Mouse (Mus musculus) CH12.LX (cell line): Measurements from ENCODE around the gene Nfia. TPM values are rescaled to one million over a fixed set of nuclear protein-coding genes. Genes with fewer than 3 reads are reported as not detected.

Experiments used
- DNase-seq: peaks from one replicate; pipeline ENCODE4 v3.0.0-alpha.2; 2013; ENCODE audit errors: extremely low read depth
- H3K27ac ChIP-seq: 2 replicates; pipeline ENCODE4 v1.5.1; 2012; ENCODE audit warnings: low read depth, mild to moderate bottlenecking, control low read depth, moderate library complexity; ENCODE audit not compliant: insufficient read depth
- H3K27me3 ChIP-seq: replicated peaks from 2 replicates; pipeline ENCODE3; 2012; ENCODE audit warnings: inconsistent platforms
- H3K36me3 ChIP-seq, 2 experiments: replicated peaks in 1 of 2; 2 replicates each; pipeline versions ENCODE3 to v1.6.1; 2012; ENCODE audit warnings: inconsistent platforms in 1 of 2, low read length in 1 of 2, mild to moderate bottlenecking in 1 of 2, mixed read lengths in 1 of 2, moderate library complexity in 1 of 2; ENCODE audit not compliant: control insufficient read depth in 1 of 2, insufficient read depth in 1 of 2
- H3K4me1 ChIP-seq, 2 experiments: 2 replicates each; pipeline ENCODE4 v1.6.1; 2012; ENCODE audit warnings: inconsistent platforms in 1 of 2, moderate library complexity in 1 of 2; ENCODE audit not compliant: insufficient read depth in 2 of 2, control insufficient read depth in 1 of 2
- H3K4me2 ChIP-seq: 2 replicates; pipeline ENCODE4 v1.6.1; 2012; ENCODE audit warnings: low read depth, mild to moderate bottlenecking, control low read depth; ENCODE audit not compliant: poor library complexity, insufficient read depth, severe bottlenecking
- H3K4me3 ChIP-seq, 3 experiments: fragments of 150-350 bp in 1 of 3; sonication (generic) in 1 of 3; replicated peaks in 1 of 3; 2 replicates each; pipeline versions ENCODE3 to v1.5.1; 2011 to 2012; ENCODE audit warnings: low read depth in 2 of 3, low read length in 2 of 3, mild to moderate bottlenecking in 2 of 3, moderate library complexity in 2 of 3, control low read depth in 1 of 3, improper control_type of control experiment in 1 of 3, inconsistent platforms in 1 of 3, mixed read lengths in 1 of 3; ENCODE audit not compliant: poor library complexity in 1 of 3
- H3K79me2 ChIP-seq: replicated peaks from 2 replicates; pipeline ENCODE4 v1.6.1; 2012; ENCODE audit warnings: mild to moderate bottlenecking, moderate library complexity; ENCODE audit not compliant: control insufficient read depth, poor library complexity, insufficient read depth, severe bottlenecking; ENCODE audit errors: extremely low read depth
- H3K9ac ChIP-seq: 2 replicates; pipeline ENCODE4 v1.6.1; 2012; ENCODE audit warnings: low read depth, mild to moderate bottlenecking, control low read depth, moderate library complexity; ENCODE audit not compliant: insufficient read depth
- H3K9me3 ChIP-seq: replicated peaks from 2 replicates; pipeline ENCODE3; 2012; ENCODE audit warnings: low read length, inconsistent platforms, mixed read lengths
- BHLHE40 ChIP-seq: IDR thresholded peaks from 2 replicates; pipeline ENCODE4 v1.6.1; 2011; ENCODE audit warnings: mild to moderate bottlenecking, low read depth, low read length, improper control_type of control experiment
- CHD1 ChIP-seq: IDR thresholded peaks from 2 replicates; pipeline ENCODE4 v1.6.1; 2012; ENCODE audit warnings: low read depth, low read length, improper control_type of control experiment, inconsistent platforms
- CHD2 ChIP-seq: IDR thresholded peaks from 2 replicates; pipeline ENCODE4 v1.6.1; 2011; ENCODE audit warnings: low read length, improper control_type of control experiment
- ELF1 ChIP-seq: IDR thresholded peaks from 2 replicates; pipeline ENCODE4 v1.6.1; 2014; ENCODE audit warnings: low read depth, mild to moderate bottlenecking, inconsistent platforms, low read length, improper control_type of control experiment
- EP300 ChIP-seq: IDR thresholded peaks from 2 replicates; pipeline ENCODE4 v1.6.1; 2011; ENCODE audit warnings: low read length, improper control_type of control experiment
- ETS1 ChIP-seq: conservative IDR thresholded peaks from 2 replicates; pipeline ENCODE4 v1.6.1; 2012; ENCODE audit warnings: low read depth, mild to moderate bottlenecking, inconsistent platforms, low read length, improper control_type of control experiment, moderate library complexity
- GABPA ChIP-seq: IDR thresholded peaks from 2 replicates; pipeline ENCODE4 v1.6.1; 2012; ENCODE audit warnings: low read depth, low read length, improper control_type of control experiment, inconsistent platforms; ENCODE audit not compliant: insufficient replicate concordance
- HCFC1 ChIP-seq: IDR thresholded peaks from 2 replicates; pipeline ENCODE4 v1.6.1; 2012; ENCODE audit warnings: low read depth, mild to moderate bottlenecking, inconsistent platforms, low read length, improper control_type of control experiment
- IRF4 ChIP-seq: IDR thresholded peaks from 2 replicates; pipeline ENCODE4 v1.6.1; 2014; ENCODE audit warnings: low read depth, mild to moderate bottlenecking, inconsistent platforms, low read length, improper control_type of control experiment
- JUN ChIP-seq: IDR thresholded peaks from 2 replicates; pipeline ENCODE4 v1.6.1; 2011; ENCODE audit warnings: low read depth, mild to moderate bottlenecking, low read length, improper control_type of control experiment, moderate library complexity; ENCODE audit not compliant: insufficient read depth
- KAT2A ChIP-seq: IDR thresholded peaks from 2 replicates; pipeline ENCODE4 v1.6.1; 2012; ENCODE audit warnings: low read length, improper control_type of control experiment, inconsistent platforms; ENCODE audit not compliant: insufficient replicate concordance
- MEF2A ChIP-seq: IDR thresholded peaks from 2 replicates; pipeline ENCODE4 v1.6.1; 2014; ENCODE audit warnings: low read depth, mild to moderate bottlenecking, inconsistent platforms, low read length, improper control_type of control experiment, borderline replicate concordance
- MYC ChIP-seq: IDR thresholded peaks from 2 replicates; pipeline ENCODE4 v1.6.1; 2011; ENCODE audit warnings: low read depth, mild to moderate bottlenecking, improper control_type of control experiment, low read length
- NRF1 ChIP-seq: IDR thresholded peaks from 2 replicates; pipeline ENCODE4 v1.6.1; 2014; ENCODE audit warnings: low read depth, mild to moderate bottlenecking, inconsistent platforms, low read length, improper control_type of control experiment, moderate library complexity
- PAX5 ChIP-seq: IDR thresholded peaks from 2 replicates; pipeline ENCODE4 v1.6.1; 2012; ENCODE audit warnings: low read length, inconsistent platforms, mixed read lengths
- POLR2AphosphoS2 ChIP-seq: IDR thresholded peaks from 2 replicates; pipeline ENCODE4 v1.6.1; 2011; ENCODE audit warnings: low read depth, low read length, improper control_type of control experiment
- RAD21 ChIP-seq: IDR thresholded peaks from 2 replicates; pipeline ENCODE4 v1.6.1; 2011; ENCODE audit warnings: low read depth, mild to moderate bottlenecking, low read length, improper control_type of control experiment, moderate library complexity
- RCOR1 ChIP-seq: conservative IDR thresholded peaks from 2 replicates; pipeline ENCODE4 v1.6.1; 2012; ENCODE audit warnings: low read depth, mild to moderate bottlenecking, inconsistent platforms, low read length, improper control_type of control experiment
- TCF12 ChIP-seq: IDR thresholded peaks from 2 replicates; pipeline ENCODE4 v1.6.1; 2014; ENCODE audit warnings: low read depth, mild to moderate bottlenecking, inconsistent platforms, low read length, improper control_type of control experiment
- UBTF ChIP-seq: IDR thresholded peaks from 2 replicates; pipeline ENCODE4 v1.6.1; 2012; ENCODE audit warnings: low read depth, mild to moderate bottlenecking, inconsistent platforms, low read length, improper control_type of control experiment, moderate library complexity
- USF1 ChIP-seq: IDR thresholded peaks from 2 replicates; pipeline ENCODE4 v1.6.1; 2014; ENCODE audit warnings: low read depth, mild to moderate bottlenecking, inconsistent platforms, low read length, improper control_type of control experiment
- USF2 ChIP-seq: conservative IDR thresholded peaks from 2 replicates; pipeline ENCODE4 v1.6.1; 2011; ENCODE audit warnings: low read depth, low read length, improper control_type of control experiment
- ZKSCAN1 ChIP-seq: IDR thresholded peaks from 2 replicates; pipeline ENCODE4 v1.6.1; 2012; ENCODE audit warnings: low read depth, inconsistent platforms, low read length, improper control_type of control experiment, borderline replicate concordance
- ZMIZ1 ChIP-seq: IDR thresholded peaks from 2 replicates; pipeline ENCODE4 v1.6.1; 2012; ENCODE audit warnings: low read depth, mild to moderate bottlenecking, inconsistent platforms, low read length, improper control_type of control experiment
- ZNF384 ChIP-seq: IDR thresholded peaks from 2 replicates; pipeline ENCODE4 v1.6.1; 2012; ENCODE audit warnings: low read depth, low read length, improper control_type of control experiment, inconsistent platforms
- dilution Hi-C: fragments of 300-500 bp; cut with MboI; formaldehyde crosslinking; loops from 2 replicates; pipeline ENCODE4 v1.14.3; 2020; ENCODE audit warnings: low sequenced_read_pairs; ENCODE audit not compliant: extremely low pct_unique_long_range_greater_than_20kb, extremely low pct_ligation_motif_present
- in situ Hi-C: fragments of 300-500 bp; cut with MboI; formaldehyde crosslinking; loops from 3 replicates; pipeline ENCODE4 v1.14.3; 2019; ENCODE audit warnings: low sequenced_read_pairs, low pct_ligation_motif_present, low pct_unique_long_range_greater_than_20kb, mixed read lengths
- polyA plus RNA-seq: library from polyadenylated mRNA; unstranded; fragments of >175 nt; gene quantifications from 2 replicates; pipeline ENCODE4 v1.2.1, GENCODE M21; 2012; ENCODE audit warnings: low read depth; ENCODE audit not compliant: insufficient read length
- total RNA-seq, 2 experiments: library from RNA; depleted of rRNA; stranded (reverse); fragments of 300-350 nt in 1 of 2; fragments of >200 nt in 1 of 2; gene quantifications; 2 replicates each; pipeline ENCODE4 v1.2.3; 2012 to 2014

The Nfia gene
- total and polyA plus RNA-seq, 3 experiments: not detected

DNA sequence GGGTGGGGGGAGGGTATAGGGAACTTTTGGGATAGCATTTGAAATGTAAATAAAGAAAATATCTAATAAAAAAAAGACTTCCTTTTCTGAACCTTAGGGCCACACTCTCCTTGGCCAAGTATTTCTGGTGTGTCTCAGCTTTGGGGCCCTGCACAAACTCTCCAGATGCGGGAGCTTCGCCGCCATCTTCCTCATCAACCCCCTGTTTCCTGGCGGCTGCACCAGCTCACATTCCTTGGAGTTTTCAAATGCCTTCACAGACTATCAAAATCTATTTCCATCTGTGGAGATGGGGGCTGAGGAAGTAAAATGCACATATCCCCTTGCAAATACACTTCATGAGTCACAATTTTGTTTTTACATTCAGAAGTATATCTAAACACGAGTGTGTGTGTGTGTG is 75.1 kb downstream of the Nfia start:
- peaks cover 44% of the 10 kb centered on the region for H3K9me3 ChIP-seq
- DNase-seq: no peak
- no peak overlapping the region for H3K27ac ChIP-seq
- no peaks in the 10 kb centered on the region for H3K4me1 ChIP-seq
- TF ChIP-seq POLR2AphosphoS2 (no peak), TCF12 (no peak), PAX5 (no peak), EP300 (no peak), MYC (no peak), ELF1 (no peak), ZNF384 (no peak), NRF1 (no peak), JUN (no peak), MEF2A (no peak), USF2 (no peak), RAD21 (no peak), USF1 (no peak), RCOR1 (no peak), ETS1 (no peak), UBTF (no peak), KAT2A (no peak), CHD2 (no peak), CHD1 (no peak), HCFC1 (no peak)
- no peaks in the 10 kb centered on the region for H3K27me3 ChIP-seq
- H3K79me2 ChIP-seq: no peaks in the 10 kb centered on the region
- in situ Hi-C loops: no loop called here
- H3K4me3 ChIP-seq: no peak overlapping the region
- no peak overlapping the region for H3K4me2 ChIP-seq
- no peak overlapping the region for H3K9ac ChIP-seq
- no peaks in the 10 kb centered on the region for H3K36me3 ChIP-seq
- dilution Hi-C loops: no loop called here

DNA sequence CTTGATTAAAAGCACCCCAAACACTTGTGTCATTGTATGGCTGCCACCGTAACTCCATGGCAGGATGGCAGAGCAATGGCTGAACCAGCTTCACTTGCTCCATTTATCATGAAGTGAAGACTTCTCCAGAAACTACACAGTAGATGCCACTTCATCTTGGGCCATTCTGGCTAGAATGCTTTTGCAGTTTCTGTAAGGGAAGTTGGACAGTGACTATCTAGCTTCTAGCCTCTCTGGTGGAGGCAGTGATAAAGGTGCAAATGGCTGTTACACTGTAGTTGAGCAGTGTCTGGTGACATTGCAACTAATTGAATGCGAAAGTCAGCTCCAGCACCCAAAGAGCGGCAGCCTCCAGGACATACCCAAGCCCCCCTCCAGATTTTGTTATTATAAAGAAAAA is 78.5 kb downstream of the Nfia start:
- dilution Hi-C loops: no loop called here
- Histone ChIP-seq H3K4me3 (no peak overlapping the region), H3K27ac (no peak overlapping the region), H3K4me1 (no peaks in the 10 kb centered on the region), H3K27me3 (no peaks in the 10 kb centered on the region), H3K9ac (no peak overlapping the region), H3K4me2 (no peak overlapping the region), H3K79me2 (no peaks in the 10 kb centered on the region), H3K36me3 (no peaks in the 10 kb centered on the region), H3K9me3 (peaks cover 49% of the 10 kb centered on the region)
- TF ChIP-seq RAD21: no peak
- TF ChIP-seq ELF1: no peak
- TF ChIP-seq ZKSCAN1: no peak
- TF ChIP-seq ZMIZ1: no peak
- no peak for TF ChIP-seq EP300
- no peak for TF ChIP-seq BHLHE40
- TF ChIP-seq IRF4: no peak
- TF ChIP-seq PAX5: no peak
- no peak for TF ChIP-seq TCF12
- TF ChIP-seq POLR2AphosphoS2: no peak
- TF ChIP-seq NRF1: no peak
- no peak for TF ChIP-seq GABPA
- no peak for TF ChIP-seq CHD2
- DNase-seq: no peak
- in situ Hi-C loops: no loop called here
